Mouse (Mus musculus) fat pad, adult 2 months (tissue): ENCODE measurements around the gene Gldc.
"Not testable (repeated sequence)": the region's sequence is repeated elsewhere in the genome, so short reads cannot be mapped to it uniquely, and the experiment has no call there.

ENCODE experiments used
- DNase-seq: peaks from one replicate; pipeline ENCODE4 v3.0.0-alpha.2; 2011; ENCODE audit warnings: low read depth, low spot score; ENCODE audit errors: extremely low read depth

The Gldc gene

DNA sequence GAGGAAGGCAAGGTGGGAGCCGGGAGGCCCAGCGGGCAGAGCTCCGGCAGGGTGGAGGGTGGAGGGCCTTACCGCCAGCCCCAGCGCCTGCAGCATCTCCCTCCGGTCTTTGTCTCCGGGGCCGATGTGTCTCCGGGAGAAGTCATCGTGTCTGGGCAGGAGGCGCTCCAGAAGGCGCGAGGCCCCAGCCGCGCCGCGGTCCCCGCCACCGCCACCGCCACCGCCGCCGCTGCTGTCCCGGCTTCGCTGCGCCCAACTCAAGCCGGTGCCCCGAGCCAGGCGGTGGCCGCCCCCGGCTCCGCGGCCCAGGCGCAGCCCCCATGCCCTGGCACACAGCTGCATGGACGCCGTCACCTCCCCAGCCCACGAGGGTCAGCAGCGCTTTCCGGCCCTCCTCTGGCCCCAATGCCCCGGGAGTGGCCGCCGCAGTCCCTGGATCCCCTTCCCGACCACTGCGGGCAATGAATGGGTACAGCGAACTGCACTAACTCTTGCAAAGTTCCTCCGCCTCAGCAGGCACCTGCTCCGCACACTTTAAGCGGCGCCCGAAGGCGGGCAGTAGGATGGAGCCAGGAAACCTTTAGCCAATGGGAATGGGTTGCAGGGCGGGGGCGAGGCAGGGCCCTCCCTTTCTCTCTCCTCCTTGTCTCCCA is at the start of gene Gldc:
TSS of gene Gldc (minus strand) at position 511 of the 653 bp plus-strand sequence.
- no peak for DNase-seq

DNA sequence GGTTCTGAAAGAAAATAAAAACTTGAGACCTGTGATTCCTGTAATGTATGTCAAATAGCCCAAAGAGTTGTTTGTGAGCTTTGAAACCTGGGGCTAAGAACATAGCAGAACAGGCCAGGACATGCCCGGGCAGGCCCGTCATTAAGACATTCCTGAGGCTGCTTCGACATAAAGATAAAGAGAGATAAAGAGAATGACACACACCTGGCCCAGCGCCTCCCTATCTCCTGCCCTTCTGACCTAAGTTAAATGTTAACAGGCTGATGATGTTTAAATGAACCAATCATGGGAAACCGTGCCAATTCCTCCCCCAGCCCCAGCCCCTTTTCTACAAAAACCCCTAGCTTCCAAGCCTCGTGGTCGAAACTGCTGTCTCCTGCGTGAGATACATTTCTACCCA is 47.4 kb upstream of the Gldc start:
- not testable (repeated sequence) for DNase-seq

DNA sequence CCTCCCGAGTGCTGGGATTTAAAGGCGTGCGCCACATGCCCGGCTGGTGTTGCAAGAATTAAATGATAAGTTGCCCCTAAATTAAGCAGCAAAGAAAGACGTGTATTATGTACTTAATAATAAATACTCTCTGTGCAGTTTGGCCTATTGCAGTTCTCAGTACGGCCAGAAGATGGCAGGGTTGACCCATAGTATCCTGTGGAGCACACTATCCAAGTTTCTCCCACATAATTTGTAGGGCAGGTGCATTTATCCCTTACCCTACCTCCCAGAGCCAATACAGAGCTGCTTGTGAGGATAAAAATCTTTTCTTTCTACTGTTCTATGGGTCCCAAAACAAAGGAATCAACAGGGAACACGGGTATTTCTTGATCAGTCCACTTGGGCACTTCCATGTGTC is 42.1 kb upstream of the Gldc start:
- DNase-seq: no peak

DNA sequence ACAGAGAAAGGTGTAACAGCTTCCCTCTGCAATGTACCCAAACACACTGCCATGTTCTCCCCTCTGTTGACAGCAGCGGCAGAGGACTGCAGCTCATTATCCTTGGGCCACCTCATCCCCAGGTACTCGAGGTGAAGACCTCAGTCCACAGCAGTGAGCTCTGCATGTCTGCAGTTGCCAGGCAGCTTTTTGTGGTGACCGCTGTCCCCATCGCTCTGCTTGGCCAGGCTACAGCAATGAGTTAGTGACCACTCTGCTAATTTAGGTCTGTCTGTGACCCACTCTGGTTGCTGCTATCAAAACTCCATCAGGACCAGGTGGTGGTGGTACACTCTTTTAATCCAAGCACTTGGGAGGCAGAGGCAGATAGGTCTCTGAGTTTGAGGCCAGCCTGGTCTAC is 41.0 kb upstream of the Gldc start:
- no peak for DNase-seq

GRCm38 (mm10) chr19:30215736-30216135 is 40.5 kb upstream of the Gldc start:
- not testable (repeated sequence) for DNase-seq

DNA sequence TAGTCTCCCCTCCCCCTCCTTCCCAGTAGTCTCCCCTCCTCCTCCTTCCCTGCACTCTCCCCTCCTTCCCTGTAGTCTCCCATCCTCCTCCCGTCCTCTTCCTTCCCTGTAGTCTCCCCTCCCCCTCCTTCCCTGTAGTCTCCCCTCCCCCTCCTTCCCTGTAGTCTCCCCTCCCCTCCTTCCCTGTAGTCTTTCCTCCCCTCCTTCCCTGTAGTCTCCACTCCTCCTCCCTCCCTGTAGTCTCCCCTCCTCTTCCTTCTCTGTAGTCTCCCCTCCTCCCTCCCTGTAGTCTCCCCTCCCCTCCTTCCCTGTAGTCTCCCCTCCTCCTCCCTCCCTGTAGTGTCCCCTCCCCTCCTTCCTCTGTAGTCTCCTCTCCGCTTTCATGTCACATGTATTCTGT is 38.8 kb upstream of the Gldc start:
- no peak for DNase-seq

DNA sequence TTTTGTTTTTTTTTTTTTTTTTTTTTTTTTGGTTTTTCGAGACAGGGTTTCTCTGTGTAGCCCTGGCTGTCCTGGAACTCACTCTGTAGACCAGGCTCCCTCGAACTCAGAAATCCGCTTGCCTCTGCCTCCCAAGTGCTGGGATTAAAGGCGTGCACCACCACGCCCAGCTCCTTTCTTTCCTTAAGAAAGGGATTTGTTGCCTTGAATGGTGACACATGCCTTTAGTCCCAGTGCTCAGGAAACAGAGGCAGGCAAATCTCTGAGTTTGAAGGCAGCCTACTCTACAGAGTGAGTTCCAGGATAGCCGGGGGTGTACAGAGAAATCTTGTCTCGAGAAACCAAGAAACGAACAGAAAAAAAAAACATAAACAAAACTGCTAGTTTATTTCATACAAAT is 33.8 kb upstream of the Gldc start:
- DNase-seq: not testable (repeated sequence)

- no peak for DNase-seq
Measured at GRCm38 (mm10) chr19:30206981-30207380, 31.8 kb upstream of the Gldc start.

GRCm38 (mm10) chr19:30205874-30206273 is 30.6 kb upstream of the Gldc start:
- DNase-seq: no peak

DNA sequence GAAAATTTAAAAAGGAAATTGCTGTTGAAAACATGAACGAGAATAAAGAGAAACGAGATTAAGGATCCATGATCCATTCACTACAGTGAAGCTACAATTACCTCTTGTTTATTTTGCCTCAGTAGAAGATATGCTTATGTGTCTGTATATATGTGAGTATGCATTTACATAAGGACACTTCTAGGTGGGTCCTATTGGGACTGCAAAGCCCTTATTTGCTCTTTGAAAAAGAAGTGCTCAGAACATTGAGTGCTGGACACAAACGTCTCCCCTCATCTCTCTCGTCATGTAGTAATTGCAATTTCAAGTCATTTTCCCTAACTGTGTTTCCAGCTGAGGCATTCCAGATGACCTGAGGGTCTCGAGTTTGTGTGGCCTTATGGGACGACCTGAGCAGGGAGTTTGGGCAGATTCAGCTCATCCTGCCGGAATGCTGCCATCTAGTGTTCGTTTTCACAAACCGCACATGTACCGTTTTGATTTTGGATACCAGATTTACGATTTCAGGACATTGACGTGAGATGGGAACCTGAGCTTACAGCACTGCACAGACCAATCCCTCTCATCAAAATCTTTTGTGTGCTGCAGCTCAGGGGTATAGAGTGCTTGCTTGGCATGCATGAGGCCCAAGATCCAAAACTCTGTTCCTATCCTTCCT is 30.1 kb upstream of the Gldc start:
- no peak for DNase-seq

- no peak for DNase-seq
Measured at GRCm38 (mm10) chr19:30202177-30202576, 26.9 kb upstream of the Gldc start.

- DNase-seq: no peak
Measured at GRCm38 (mm10) chr19:30194999-30195398, 19.8 kb upstream of the Gldc start.

- DNase-seq: no peak
Measured at GRCm38 (mm10) chr19:30187232-30187631, 12.0 kb upstream of the Gldc start.

DNA sequence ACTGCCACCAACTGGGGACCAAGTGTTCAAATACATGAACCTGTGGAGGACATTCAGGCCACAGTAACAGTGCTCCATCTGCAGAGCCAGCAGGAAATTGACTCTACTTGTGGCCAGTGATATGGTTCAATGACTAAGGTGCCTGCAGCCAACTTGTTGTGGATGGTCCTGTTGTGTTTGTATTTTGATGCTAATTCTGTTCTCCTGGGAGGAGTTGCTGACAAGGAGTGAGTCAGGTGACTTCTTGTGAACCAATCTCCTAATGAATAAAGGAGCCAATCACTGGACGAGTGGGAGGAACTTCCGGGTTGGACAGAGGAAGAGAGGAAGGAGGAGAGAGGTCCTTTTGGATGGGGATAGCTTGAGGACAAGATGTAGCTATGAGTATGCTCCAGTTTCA is 10.3 kb upstream of the Gldc start:
- no peak for DNase-seq

- DNase-seq: no peak
Measured at GRCm38 (mm10) chr19:30179979-30180378, 4.8 kb upstream of the Gldc start.

DNA sequence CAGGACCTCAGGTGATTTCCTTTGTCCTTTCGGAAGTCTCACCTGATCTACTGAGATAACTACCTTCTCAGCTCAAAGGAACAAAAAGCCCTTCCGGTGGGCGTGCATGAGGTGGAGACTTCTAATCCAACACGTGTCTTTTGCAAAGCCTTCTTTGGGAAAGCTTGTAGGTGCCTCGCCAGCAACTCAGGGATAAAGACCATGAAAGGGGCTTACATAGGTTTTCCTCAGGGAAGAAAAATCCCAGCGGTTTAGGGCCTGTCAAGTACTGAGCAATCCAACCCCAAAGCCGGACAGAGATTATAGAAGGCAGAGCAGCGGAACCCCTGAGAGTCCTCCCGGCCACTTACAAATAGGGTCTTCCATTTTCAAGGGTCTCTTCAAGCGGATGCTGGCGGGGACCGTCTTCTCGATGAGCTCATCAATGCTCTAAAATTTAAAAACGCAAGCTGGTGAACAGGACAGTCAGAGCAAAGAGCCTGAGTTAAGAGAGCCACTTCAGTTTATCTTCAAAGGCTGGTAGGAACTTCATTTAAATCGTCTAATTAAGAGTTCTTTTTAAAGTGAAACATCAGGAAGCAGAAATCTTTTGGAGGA is 1.1 kb downstream of the Gldc start:
- DNase-seq: no peak

- no peak for DNase-seq
Measured at GRCm38 (mm10) chr19:30171346-30172055, 3.7 kb downstream of the Gldc start.

DNA sequence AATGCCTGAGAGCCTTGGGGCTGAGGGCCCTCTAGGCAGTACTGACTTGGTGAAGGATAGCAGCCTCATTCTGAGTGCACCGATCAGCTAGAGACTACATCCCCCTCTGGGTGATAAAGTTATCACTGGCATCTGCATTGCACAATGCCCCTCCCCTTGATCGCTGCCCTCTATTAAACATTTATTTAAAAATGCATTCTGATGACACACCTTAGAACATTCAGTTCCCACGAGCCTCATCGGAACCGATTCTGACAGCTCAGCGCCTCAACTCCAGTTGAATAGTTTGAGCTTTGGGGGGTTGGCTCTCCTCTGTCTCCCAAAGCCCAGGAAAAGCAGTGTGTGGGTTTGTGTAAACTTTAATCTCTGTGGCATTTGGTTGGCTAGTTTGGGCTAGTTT is 4.9 kb downstream of the Gldc start:
- no peak for DNase-seq

DNA sequence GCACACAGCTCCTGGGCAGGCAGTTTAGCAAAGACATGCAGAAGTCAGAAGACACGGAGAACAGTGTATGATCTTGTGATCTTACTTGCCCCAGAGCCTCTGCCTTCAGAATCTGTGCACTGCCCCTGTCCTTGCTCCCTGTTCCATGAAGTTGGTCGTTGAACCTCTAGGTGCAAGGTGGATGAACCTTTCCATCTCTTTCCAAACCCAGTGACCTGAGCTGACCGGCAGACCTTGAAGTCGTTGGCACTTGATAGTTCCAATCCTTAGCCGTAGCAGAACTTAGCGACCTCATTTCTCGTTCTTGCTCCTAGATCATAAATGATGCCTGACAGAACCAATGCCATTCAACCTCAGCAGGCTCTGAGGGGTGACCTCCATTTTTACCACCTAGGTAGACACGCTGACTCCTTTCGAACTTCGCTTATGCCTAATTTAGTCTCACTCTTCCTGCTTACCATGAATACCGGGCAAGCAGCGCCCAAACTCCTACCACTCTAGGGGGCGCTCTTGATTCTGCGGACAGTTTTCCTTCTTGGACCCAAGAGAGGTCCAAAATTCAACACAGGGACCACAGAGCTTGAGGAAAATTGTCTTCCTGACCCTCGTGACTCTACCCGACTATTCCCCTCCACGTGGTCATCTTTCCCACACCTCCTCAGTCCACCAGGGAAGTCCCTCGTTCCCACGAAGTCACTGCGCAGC is 8.3 kb downstream of the Gldc start:
- no peak for DNase-seq

- no peak for DNase-seq
Measured at GRCm38 (mm10) chr19:30164228-30164627, 11.0 kb downstream of the Gldc start.

GRCm38 (mm10) chr19:30162808-30163207 is 12.4 kb downstream of the Gldc start:
- no peak for DNase-seq
